Mouse (Mus musculus) CH12.LX (cell line): Measurements from ENCODE around the gene Arid1a. TPM values are rescaled to one million over a fixed set of nuclear protein-coding genes. Genes with fewer than 3 reads are reported as not detected.
"Not testable (repeated sequence)": the region's sequence is repeated elsewhere in the genome, so short reads cannot be mapped to it uniquely, and the experiment has no call there.

Experiments
- DNase-seq: peaks from one replicate; pipeline ENCODE4 v3.0.0-alpha.2; 2013; ENCODE audit errors: extremely low read depth
- H3K27ac ChIP-seq: 2 replicates; pipeline ENCODE4 v1.5.1; 2012; ENCODE audit warnings: low read depth, mild to moderate bottlenecking, control low read depth, moderate library complexity; ENCODE audit not compliant: insufficient read depth
- H3K27me3 ChIP-seq: replicated peaks from 2 replicates; pipeline ENCODE3; 2012; ENCODE audit warnings: inconsistent platforms
- H3K36me3 ChIP-seq, 2 experiments: replicated peaks in 1 of 2; 2 replicates each; pipeline versions ENCODE3 to v1.6.1; 2012; ENCODE audit warnings: inconsistent platforms in 1 of 2, low read length in 1 of 2, mild to moderate bottlenecking in 1 of 2, mixed read lengths in 1 of 2, moderate library complexity in 1 of 2; ENCODE audit not compliant: control insufficient read depth in 1 of 2, insufficient read depth in 1 of 2
- H3K4me1 ChIP-seq, 2 experiments: 2 replicates each; pipeline ENCODE4 v1.6.1; 2012; ENCODE audit warnings: inconsistent platforms in 1 of 2, moderate library complexity in 1 of 2; ENCODE audit not compliant: insufficient read depth in 2 of 2, control insufficient read depth in 1 of 2
- H3K4me2 ChIP-seq: 2 replicates; pipeline ENCODE4 v1.6.1; 2012; ENCODE audit warnings: low read depth, mild to moderate bottlenecking, control low read depth; ENCODE audit not compliant: poor library complexity, insufficient read depth, severe bottlenecking
- H3K4me3 ChIP-seq, 3 experiments: fragments of 150-350 bp in 1 of 3; sonication (generic) in 1 of 3; replicated peaks in 1 of 3; 2 replicates each; pipeline versions ENCODE3 to v1.5.1; 2011 to 2012; ENCODE audit warnings: low read depth in 2 of 3, low read length in 2 of 3, mild to moderate bottlenecking in 2 of 3, moderate library complexity in 2 of 3, control low read depth in 1 of 3, improper control_type of control experiment in 1 of 3, inconsistent platforms in 1 of 3, mixed read lengths in 1 of 3; ENCODE audit not compliant: poor library complexity in 1 of 3
- H3K79me2 ChIP-seq: replicated peaks from 2 replicates; pipeline ENCODE4 v1.6.1; 2012; ENCODE audit warnings: mild to moderate bottlenecking, moderate library complexity; ENCODE audit not compliant: control insufficient read depth, poor library complexity, insufficient read depth, severe bottlenecking; ENCODE audit errors: extremely low read depth
- H3K9ac ChIP-seq: 2 replicates; pipeline ENCODE4 v1.6.1; 2012; ENCODE audit warnings: low read depth, mild to moderate bottlenecking, control low read depth, moderate library complexity; ENCODE audit not compliant: insufficient read depth
- H3K9me3 ChIP-seq: replicated peaks from 2 replicates; pipeline ENCODE3; 2012; ENCODE audit warnings: low read length, inconsistent platforms, mixed read lengths
- BHLHE40 ChIP-seq: IDR thresholded peaks from 2 replicates; pipeline ENCODE4 v1.6.1; 2011; ENCODE audit warnings: mild to moderate bottlenecking, low read depth, low read length, improper control_type of control experiment
- CHD2 ChIP-seq: IDR thresholded peaks from 2 replicates; pipeline ENCODE4 v1.6.1; 2011; ENCODE audit warnings: low read length, improper control_type of control experiment
- JUN ChIP-seq: IDR thresholded peaks from 2 replicates; pipeline ENCODE4 v1.6.1; 2011; ENCODE audit warnings: low read depth, mild to moderate bottlenecking, low read length, improper control_type of control experiment, moderate library complexity; ENCODE audit not compliant: insufficient read depth
- MAFK ChIP-seq: IDR thresholded peaks from 2 replicates; pipeline ENCODE4 v1.6.1; 2011; ENCODE audit warnings: low read length, improper control_type of control experiment; ENCODE audit not compliant: insufficient replicate concordance
- MAX ChIP-seq: IDR thresholded peaks from 2 replicates; pipeline ENCODE4 v1.6.1; 2011; ENCODE audit warnings: low read length, improper control_type of control experiment
- MAZ ChIP-seq: IDR thresholded peaks from 2 replicates; pipeline ENCODE4 v1.6.1; 2012; ENCODE audit warnings: low read depth, mild to moderate bottlenecking, inconsistent platforms, low read length, improper control_type of control experiment, moderate library complexity
- MYC ChIP-seq: IDR thresholded peaks from 2 replicates; pipeline ENCODE4 v1.6.1; 2011; ENCODE audit warnings: low read depth, mild to moderate bottlenecking, improper control_type of control experiment, low read length
- NRF1 ChIP-seq: IDR thresholded peaks from 2 replicates; pipeline ENCODE4 v1.6.1; 2014; ENCODE audit warnings: low read depth, mild to moderate bottlenecking, inconsistent platforms, low read length, improper control_type of control experiment, moderate library complexity
- POLR2A ChIP-seq: IDR thresholded peaks from 2 replicates; pipeline ENCODE4 v1.6.1; 2011; ENCODE audit warnings: low read depth, mild to moderate bottlenecking, improper control_type of control experiment, low read length
- RAD21 ChIP-seq: IDR thresholded peaks from 2 replicates; pipeline ENCODE4 v1.6.1; 2011; ENCODE audit warnings: low read depth, mild to moderate bottlenecking, low read length, improper control_type of control experiment, moderate library complexity
- SIN3A ChIP-seq: IDR thresholded peaks from 2 replicates; pipeline ENCODE4 v1.6.1; 2012; ENCODE audit warnings: low read length, improper control_type of control experiment, inconsistent platforms
- TBP ChIP-seq: conservative IDR thresholded peaks from 2 replicates; pipeline ENCODE4 v1.6.1; 2011; ENCODE audit warnings: low read depth, low read length, improper control_type of control experiment
- USF1 ChIP-seq: IDR thresholded peaks from 2 replicates; pipeline ENCODE4 v1.6.1; 2014; ENCODE audit warnings: low read depth, mild to moderate bottlenecking, inconsistent platforms, low read length, improper control_type of control experiment
- ZNF384 ChIP-seq: IDR thresholded peaks from 2 replicates; pipeline ENCODE4 v1.6.1; 2012; ENCODE audit warnings: low read depth, low read length, improper control_type of control experiment, inconsistent platforms
- dilution Hi-C: fragments of 300-500 bp; cut with MboI; formaldehyde crosslinking; loops from 2 replicates; pipeline ENCODE4 v1.14.3; 2020; ENCODE audit warnings: low sequenced_read_pairs; ENCODE audit not compliant: extremely low pct_unique_long_range_greater_than_20kb, extremely low pct_ligation_motif_present
- in situ Hi-C: fragments of 300-500 bp; cut with MboI; formaldehyde crosslinking; loops from 3 replicates; pipeline ENCODE4 v1.14.3; 2019; ENCODE audit warnings: low sequenced_read_pairs, low pct_ligation_motif_present, low pct_unique_long_range_greater_than_20kb, mixed read lengths
- polyA plus RNA-seq: library from polyadenylated mRNA; unstranded; fragments of >175 nt; gene quantifications from 2 replicates; pipeline ENCODE4 v1.2.1, GENCODE M21; 2012; ENCODE audit warnings: low read depth; ENCODE audit not compliant: insufficient read length
- total RNA-seq, 2 experiments: library from RNA; depleted of rRNA; stranded (reverse); fragments of 300-350 nt in 1 of 2; fragments of >200 nt in 1 of 2; gene quantifications; 2 replicates each; pipeline ENCODE4 v1.2.3; 2012 to 2014

The Arid1a gene
- total and polyA plus RNA-seq, 3 experiments: 6.4 to 47.1 (median 19.1) TPM

- H3K9me3 ChIP-seq, H3K27ac ChIP-seq, DNase-seq, in situ Hi-C loops, H3K27me3 ChIP-seq, H3K79me2 ChIP-seq, dilution Hi-C loops: not testable (repeated sequence)
- Histone ChIP-seq H3K4me3 (peak overlapping the region; percentile 56 to 98 (median 96)), H3K36me3 (peaks cover 4 to 19% of the 10 kb centered on the region in 2 experiments), H3K9ac (peak overlapping the region; percentile 94), H3K4me2 (peak overlapping the region; percentile 73), H3K4me1 (peaks cover 2 to 22% of the 10 kb centered on the region in 2 experiments; a peak in 2 of 4 replicates)
- TF ChIP-seq TBP: 0 out of 2 replicates have a peak, but pooled peaks have one; percentile 45
Observed at GRCm38 (mm10) chr4:133649464-133649863, 107.1 kb downstream of the Arid1a start.

- H3K9ac ChIP-seq: no peak overlapping the region
- no peak overlapping the region for H3K4me2 ChIP-seq
- H3K27me3 ChIP-seq: no peaks in the 10 kb centered on the region
- in situ Hi-C loops (no loop called here), dilution Hi-C loops (no loop called here)
- H3K4me3 ChIP-seq: no peak overlapping the region
- peaks cover 4 to 19% of the 10 kb centered on the region in 2 experiments for H3K36me3 ChIP-seq
- H3K4me1 ChIP-seq: peaks cover 2 to 10% of the 10 kb centered on the region in 2 experiments; a peak in 1 of 4 replicates
- no peak overlapping the region for H3K27ac ChIP-seq
- H3K79me2 ChIP-seq: no peaks in the 10 kb centered on the region; the same call in 1 of the 2 replicates
- no peak for TF ChIP-seq MAZ
- TF ChIP-seq POLR2A: no peak
- no peak for TF ChIP-seq SIN3A
- TF ChIP-seq ZNF384: no peak
- no peak for TF ChIP-seq MYC
- DNase-seq: no peak
- H3K9me3 ChIP-seq: peaks cover 18% of the 10 kb centered on the region
Observed at GRCm38 (mm10) chr4:133645680-133646079, 110.9 kb downstream of the Arid1a start.

GRCm38 (mm10) chr4:133645195-133645594 lies 111.4 kb downstream of the Arid1a start:
- Histone ChIP-seq H3K27ac (no peak overlapping the region), H3K4me2 (no peak overlapping the region), H3K4me3 (no peak overlapping the region), H3K9me3 (peaks cover 18% of the 10 kb centered on the region), H3K27me3 (no peaks in the 10 kb centered on the region), H3K36me3 (peaks cover 4 to 19% of the 10 kb centered on the region in 2 experiments), H3K79me2 (no peaks in the 10 kb centered on the region; the same call in 1 of the 2 replicates), H3K9ac (no peak overlapping the region), H3K4me1 (peaks cover 2 to 10% of the 10 kb centered on the region in 2 experiments; a peak in 1 of 4 replicates)
- TF ChIP-seq MAZ: no peak
- TF ChIP-seq NRF1: no peak
- no peak for TF ChIP-seq CHD2
- no peak for TF ChIP-seq MAFK
- no peak for TF ChIP-seq JUN
- TF ChIP-seq RAD21: no peak
- no peak for TF ChIP-seq BHLHE40
- no peak for TF ChIP-seq USF1
- TF ChIP-seq MAX: no peak
- no peak for TF ChIP-seq TBP
- in situ Hi-C loops: no loop called here
- dilution Hi-C loops: no loop called here
- no peak for DNase-seq
